In the genomic region with DNA sequence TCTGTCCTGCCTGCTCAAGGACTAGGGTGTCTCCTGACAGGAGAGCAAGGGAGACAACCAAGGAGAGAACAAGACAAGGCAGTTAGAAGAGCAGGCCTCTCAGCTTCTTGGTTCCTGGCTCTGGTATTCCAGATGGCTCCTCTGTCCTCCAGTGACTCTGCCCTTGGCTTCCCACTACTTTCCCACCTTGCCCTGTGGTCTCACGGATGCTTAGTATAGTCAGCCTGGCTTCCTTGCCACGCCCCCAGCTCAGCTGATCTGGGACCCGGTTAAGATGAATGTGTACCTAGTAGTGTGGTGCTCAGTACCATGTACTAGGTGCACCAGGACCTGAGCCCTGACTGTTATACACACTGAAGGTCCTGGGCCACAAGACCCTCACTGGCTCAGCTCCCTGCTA, we compare ENCODE assay signal across 11 mouse cellular contexts.
A peak's percentile ranks its signal among the peaks of the same experiment; 100 is the strongest.
DNase-seq lines count a peak whose midpoint lies in the region; ATAC-seq lines count a peak whose summit lies in the region.
"Had no signal": no experiment of that assay in that cellular context is flagged by ENCODE, and none has a peak within 500 bp of the region (broad histone marks: within the 10 kb centered on the region; RNA-seq: fewer than 3 reads in every experiment).

No protein-coding gene starts in this region.

- H3K4me2 ChIP-seq in forebrain, embryonic 12.5 days, result no peak overlapping the region
- no peak overlapping the region for H3K4me2 ChIP-seq in kidney, embryonic 16.5 days (replicated peaks; ENCODE audit: low read depth, low read length)
- no peak overlapping the region for H3K4me2 ChIP-seq in embryonic facial prominence, embryonic 12.5 days (replicated peaks)

- no peak overlapping the region for H3K4me3 ChIP-seq in forebrain, embryonic 10.5 days
- H3K4me3 ChIP-seq in forebrain, embryonic 12.5 days (replicated peaks), result no peak overlapping the region
- no peak overlapping the region for H3K4me3 ChIP-seq in kidney, embryonic 16.5 days (ENCODE audit: low read length)
- H3K4me3 ChIP-seq in embryonic facial prominence, embryonic 12.5 days, result no peak overlapping the region
- H3K4me3 ChIP-seq in limb, embryonic 10.5 days, result no peak overlapping the region
- H3K4me3 ChIP-seq: midbrain, embryonic 10.5 days had no signal

- peaks cover 63% of the 10 kb centered on the region for H3K36me3 ChIP-seq in forebrain, embryonic 10.5 days (replicated peaks)
- peaks cover 66% of the 10 kb centered on the region for H3K36me3 ChIP-seq in forebrain, embryonic 12.5 days (replicated peaks)
- H3K36me3 ChIP-seq in kidney, embryonic 16.5 days (ENCODE audit: insufficient read depth, low read length), result 0 out of 2 replicates have a peak, but pooled peaks cover 6% of the 10 kb centered on the region
- no peaks in the 10 kb centered on the region for H3K36me3 ChIP-seq in embryonic facial prominence, embryonic 12.5 days
- H3K36me3 ChIP-seq in limb, embryonic 10.5 days, result no peaks in the 10 kb centered on the region

- H3K9ac ChIP-seq in forebrain, embryonic 12.5 days, result no peak overlapping the region
- H3K9ac ChIP-seq in kidney, embryonic 16.5 days (replicated peaks; ENCODE audit: low read length), result no peak overlapping the region
- H3K9ac ChIP-seq in embryonic facial prominence, embryonic 12.5 days, result no peak overlapping the region

- peaks cover 32% of the 10 kb centered on the region for H3K4me1 ChIP-seq in forebrain, embryonic 10.5 days
- no peaks in the 10 kb centered on the region for H3K4me1 ChIP-seq in forebrain, embryonic 12.5 days
- peaks cover 22% of the 10 kb centered on the region for H3K4me1 ChIP-seq in kidney, embryonic 16.5 days (ENCODE audit: insufficient read depth, low read length)
- peaks cover 25% of the 10 kb centered on the region for H3K4me1 ChIP-seq in embryonic facial prominence, embryonic 12.5 days
- peaks cover 50% of the 10 kb centered on the region for H3K4me1 ChIP-seq in limb, embryonic 10.5 days

- no peak for ATAC-seq in forebrain, embryonic 12.5 days (ENCODE audit: low FRiP score)
- no peak for ATAC-seq in kidney, embryonic 16.5 days (ENCODE audit: low FRiP score, low TSS enrichment)
- no peak for ATAC-seq in embryonic facial prominence, embryonic 12.5 days (ENCODE audit: insufficient number of reproducible peaks, insufficient read depth, low FRiP score, low TSS enrichment)

- H3K9me3 ChIP-seq in forebrain, embryonic 10.5 days, result no peaks in the 10 kb centered on the region
- H3K9me3 ChIP-seq in forebrain, embryonic 12.5 days, result no peaks in the 10 kb centered on the region
- H3K9me3 ChIP-seq in kidney, embryonic 16.5 days (ENCODE audit: low read length), result no peaks in the 10 kb centered on the region
- H3K9me3 ChIP-seq in embryonic facial prominence, embryonic 12.5 days, result no peaks in the 10 kb centered on the region
- H3K9me3 ChIP-seq in limb, embryonic 10.5 days (replicated peaks), result no peaks in the 10 kb centered on the region
- H3K9me3 ChIP-seq: midbrain, embryonic 10.5 days had no signal

- H3K27ac ChIP-seq in forebrain, embryonic 10.5 days, result peak overlapping the region; percentile 44; the same call in 1 of the 2 replicates
- no peak overlapping the region for H3K27ac ChIP-seq in forebrain, embryonic 12.5 days
- H3K27ac ChIP-seq in kidney, embryonic 16.5 days (ENCODE audit: low read length), result peak overlapping the region; percentile 54
- peak overlapping the region; percentile 64 for H3K27ac ChIP-seq in embryonic facial prominence, embryonic 12.5 days
- H3K27ac ChIP-seq in limb, embryonic 10.5 days, result peak overlapping the region; percentile 20; the same call in 1 of the 2 replicates
- H3K27ac ChIP-seq: midbrain, embryonic 10.5 days had no signal

- no peak for DNase-seq in forebrain, embryonic 10.5 days (ENCODE audit: extremely low spot score, low spot score)
- DNase-seq in kidney, postnatal 25 days, result no peak
- no peak for DNase-seq in limb, embryonic 10.5 days (ENCODE audit: low spot score)
- no peak for DNase-seq in adipocyte (ENCODE audit: low spot score)
- no peak for DNase-seq in left cerebral cortex, adult 8-10 months (ENCODE audit: low spot score in 2 of 2)
- DNase-seq: cerebellum, postnatal 36 days; gastrocnemius, postnatal 10 days had no signal

- H3K27me3 ChIP-seq in forebrain, embryonic 10.5 days (ENCODE audit: poor library complexity, severe bottlenecking), result peaks cover 4% of the 10 kb centered on the region; the same call in 1 of the 2 replicates
- no peaks in the 10 kb centered on the region for H3K27me3 ChIP-seq in forebrain, embryonic 12.5 days
- no peaks in the 10 kb centered on the region for H3K27me3 ChIP-seq in kidney, embryonic 16.5 days (ENCODE audit: insufficient read depth, low read length)
- H3K27me3 ChIP-seq in embryonic facial prominence, embryonic 12.5 days, result no peaks in the 10 kb centered on the region
- no peaks in the 10 kb centered on the region for H3K27me3 ChIP-seq in limb, embryonic 10.5 days (ENCODE audit: low read depth, poor library complexity, severe bottlenecking)

- 76% methylated on average over 3 of the region's 3 CpGs for WGBS in forebrain, embryonic 10.5 days
- WGBS in forebrain, embryonic 12.5 days, result 78% methylated on average over 3 of the region's 3 CpGs
- WGBS in kidney, embryonic 16.5 days, result 67% methylated on average over 3 of the region's 3 CpGs
- 69% methylated on average over 3 of the region's 3 CpGs for WGBS in embryonic facial prominence, embryonic 12.5 days
- WGBS in limb, embryonic 10.5 days, result 64% methylated on average over 3 of the region's 3 CpGs
